Mouse (Mus musculus) naive thymus-derived CD4-positive, alpha-beta T cell, adult 2 months (primary cell): ENCODE measurements around the gene Rnase11.

Experiments used
- DNase-seq: peaks from one replicate; pipeline ENCODE4 v3.0.0-alpha.2; 2011; ENCODE audit warnings: low read depth

Gene Rnase11

DNA sequence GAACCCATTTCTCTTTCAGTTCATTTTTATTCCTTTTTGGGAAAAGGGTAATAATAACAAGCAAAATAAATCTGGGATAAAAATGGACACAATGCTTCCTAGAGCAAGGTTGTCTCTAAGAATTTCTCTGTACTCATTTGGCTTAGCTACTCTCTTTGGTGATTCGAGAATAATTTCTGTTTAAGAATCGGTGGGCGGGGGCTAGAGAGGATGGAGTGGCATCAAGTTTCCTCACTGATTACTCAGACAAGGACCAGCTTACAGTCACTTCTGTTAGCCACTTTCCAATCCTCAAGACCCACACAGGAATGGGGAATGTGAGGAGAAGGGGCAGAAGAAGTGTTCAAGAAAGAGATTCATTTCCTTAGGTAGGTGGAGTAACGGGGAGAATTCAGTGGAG, 41.2 kb downstream of the Rnase11 start:
- no peak for DNase-seq

DNA sequence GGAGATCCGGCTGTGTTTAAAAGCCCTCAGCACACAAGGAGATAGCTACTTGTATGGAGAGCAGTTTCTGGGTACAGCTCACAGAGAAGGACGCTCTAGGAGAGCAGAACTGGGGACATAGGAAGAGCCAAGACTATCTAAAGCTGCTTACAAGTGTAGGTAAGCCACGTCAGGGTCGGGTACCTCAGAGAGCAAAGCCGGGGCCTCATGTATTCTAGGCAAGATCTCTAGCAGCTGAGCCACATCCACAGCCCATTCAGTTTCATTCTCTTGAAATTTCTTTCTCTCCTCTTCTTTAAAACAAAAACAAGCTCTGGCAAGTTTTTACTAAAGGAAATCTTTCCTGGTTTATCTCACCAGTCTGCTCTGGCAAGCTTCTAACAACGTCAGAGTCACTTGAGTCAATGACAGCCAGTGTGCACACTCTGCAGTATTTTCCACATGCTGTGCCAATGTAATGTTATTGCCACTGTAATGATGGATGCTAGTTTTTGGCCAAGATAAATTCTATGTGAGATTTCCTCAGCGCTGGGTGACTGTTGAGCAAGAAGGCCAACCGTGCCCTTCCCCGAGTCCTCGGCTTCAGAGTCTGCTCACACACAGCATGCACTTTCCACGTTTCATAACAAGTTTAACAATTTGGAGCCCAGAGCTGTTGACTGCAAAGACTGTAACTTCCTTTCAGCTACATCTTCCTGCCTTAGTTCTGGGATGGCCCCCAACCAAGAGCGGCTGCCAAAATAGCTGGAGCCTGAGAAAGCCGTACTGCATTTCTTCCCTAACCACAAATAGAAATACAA, 41.8 kb downstream of the Rnase11 start:
- DNase-seq = no peak

DNA sequence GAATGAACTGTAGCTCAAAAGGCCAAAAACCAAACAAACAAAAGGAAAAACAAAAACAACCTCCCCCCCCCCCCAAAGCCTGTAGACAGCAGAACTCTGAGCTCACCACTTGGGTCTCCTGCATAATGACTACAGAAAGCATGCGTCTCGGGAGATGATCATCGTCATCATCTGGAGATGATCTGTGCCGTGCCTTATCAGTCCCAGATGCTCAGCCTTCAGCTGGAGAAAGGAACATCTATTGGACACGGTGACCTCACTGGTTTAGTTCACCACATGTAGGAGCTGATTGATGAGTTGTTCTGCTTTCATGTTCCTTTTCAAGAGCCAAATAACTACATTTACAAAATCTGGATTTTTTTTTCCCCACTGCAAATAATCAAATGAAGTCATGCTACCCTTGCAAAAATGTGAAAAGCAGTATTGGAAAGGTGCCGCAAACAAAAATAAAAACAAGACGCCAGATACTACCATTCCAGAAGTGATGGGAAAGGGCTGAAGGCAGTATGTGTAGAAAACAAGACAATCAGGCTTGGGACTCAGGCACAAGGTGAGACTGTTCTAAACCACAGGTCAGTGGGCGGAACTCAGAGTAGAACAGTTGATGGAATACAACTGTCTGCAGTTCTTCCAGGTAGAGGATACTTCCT, 42.7 kb downstream of the Rnase11 start, which contains the start of gene Rnase10:
TSS of gene Rnase10 (plus strand) at position 600 of the 650 bp plus-strand sequence.
- no peak for DNase-seq
